Mouse (Mus musculus): Measurements from ENCODE around the gene Slc25a34. TPM values are rescaled to one million over a fixed set of nuclear protein-coding genes. Genes with fewer than 3 reads are reported as not detected.

The Slc25a34 gene
- total and polyA plus RNA-seq, 3 experiments: 4.3 to 14.2 (median 9.2) TPM

GRCm38 (mm10) chr4:141617863-141618564, 5.6 kb downstream of the Slc25a34 start:
- peak; percentile 56 for DNase-seq

- peak; percentile 81 for DNase-seq
Measured at GRCm38 (mm10) chr4:141617299-141617698, 6.3 kb downstream of the Slc25a34 start.

GRCm38 (mm10) chr4:141616811-141617210, 6.8 kb downstream of the Slc25a34 start:
- no peak for DNase-seq

GRCm38 (mm10) chr4:141614946-141615345, 8.7 kb downstream of the Slc25a34 start:
- no peak for DNase-seq

- DNase-seq: no peak
Measured at GRCm38 (mm10) chr4:141609538-141609937, 14.1 kb downstream of the Slc25a34 start.

GRCm38 (mm10) chr4:141605861-141606260, 17.8 kb downstream of the Slc25a34 start, which contains the start of gene Fblim1:
Gene Fblim1, minus strand, starts transcription at chr4:141606096.
- peak; percentile 83 for DNase-seq

GRCm38 (mm10) chr4:141605421-141605820, 18.2 kb downstream of the Slc25a34 start:
- DNase-seq: no peak

GRCm38 (mm10) chr4:141604493-141604892, 19.1 kb downstream of the Slc25a34 start:
- DNase-seq: peak; percentile 49

GRCm38 (mm10) chr4:141603921-141604320, 19.7 kb downstream of the Slc25a34 start:
- DNase-seq: no peak

- no peak for DNase-seq
Measured at GRCm38 (mm10) chr4:141602523-141603223, 20.9 kb downstream of the Slc25a34 start.

GRCm38 (mm10) chr4:141601148-141601862, 22.3 kb downstream of the Slc25a34 start:
- peak; percentile 40 for DNase-seq

GRCm38 (mm10) chr4:141600364-141600763, 23.3 kb downstream of the Slc25a34 start:
- no peak for DNase-seq

GRCm38 (mm10) chr4:141599251-141600141, 24.1 kb downstream of the Slc25a34 start:
- DNase-seq: no peak

- DNase-seq: no peak
Measured at GRCm38 (mm10) chr4:141598894-141599250, 24.7 kb downstream of the Slc25a34 start.

GRCm38 (mm10) chr4:141598199-141598893, 25.3 kb downstream of the Slc25a34 start:
- DNase-seq: no peak

- no peak for DNase-seq
Measured at GRCm38 (mm10) chr4:141596700-141597328, 26.8 kb downstream of the Slc25a34 start.

- DNase-seq: no peak
Measured at GRCm38 (mm10) chr4:141595605-141596268, 27.9 kb downstream of the Slc25a34 start.

- no peak for DNase-seq
Measured at GRCm38 (mm10) chr4:141595138-141595537, 28.5 kb downstream of the Slc25a34 start.

- no peak for DNase-seq
Measured at GRCm38 (mm10) chr4:141591547-141591946, 32.1 kb downstream of the Slc25a34 start.

GRCm38 (mm10) chr4:141583919-141584318, 39.7 kb downstream of the Slc25a34 start:
- DNase-seq: no peak
